Mouse (Mus musculus) thymus, adult 2 months (tissue): Measurements from ENCODE around the gene Ccnk. TPM values are rescaled to one million over a fixed set of nuclear protein-coding genes. Genes with fewer than 3 reads are reported as not detected.

Experiments
- DNase-seq: peaks from one replicate; pipeline ENCODE4 v3.0.0; 2021
- H3K27ac ChIP-seq: fragments of 200-500 bp; 2 replicates; pipeline ENCODE4 v1.5.1; 2012; ENCODE audit warnings: low read length, control low read depth; ENCODE audit not compliant: control insufficient read depth, insufficient read depth
- H3K27me3 ChIP-seq: fragments of 200-500 bp; 2 replicates; pipeline ENCODE4 v1.6.1; 2012; ENCODE audit warnings: mild to moderate bottlenecking, low read length, moderate library complexity, mixed read lengths; ENCODE audit not compliant: control insufficient read depth, insufficient read depth
- H3K36me3 ChIP-seq: fragments of 200-500 bp; 2 replicates; pipeline ENCODE4 v1.6.1; 2012; ENCODE audit warnings: mild to moderate bottlenecking, low read length, moderate library complexity; ENCODE audit not compliant: control insufficient read depth, insufficient read depth
- H3K4me1 ChIP-seq: fragments of 200-500 bp; replicated peaks from 2 replicates; pipeline ENCODE4 v1.6.1; 2012; ENCODE audit warnings: low read length; ENCODE audit not compliant: control insufficient read depth, insufficient read depth
- H3K4me3 ChIP-seq: fragments of 200-500 bp; 2 replicates; pipeline ENCODE4 v1.5.1; 2012; ENCODE audit warnings: mild to moderate bottlenecking, low read length, control low read depth, moderate library complexity; ENCODE audit not compliant: control insufficient read depth, insufficient read depth
- CTCF ChIP-seq: fragments of 200-500 bp; IDR thresholded peaks from 2 replicates; pipeline ENCODE4 v1.5.1; 2012; ENCODE audit warnings: mild to moderate bottlenecking, control low read depth, low read length, moderate library complexity, borderline replicate concordance; ENCODE audit not compliant: control insufficient read depth, poor library complexity, insufficient read depth; ENCODE audit errors: extremely low read depth
- POLR2A ChIP-seq: fragments of 200-500 bp; IDR thresholded peaks from 2 replicates; pipeline ENCODE4 v1.6.1; 2012; ENCODE audit warnings: mild to moderate bottlenecking, low read length, control low read depth, moderate library complexity; ENCODE audit not compliant: control insufficient read depth, poor library complexity, insufficient read depth; ENCODE audit errors: extremely low read depth
- WGBS: fragments of 180-500 bp; shearing (Covaris S2); methylation state at CpG from one replicate; pipeline ENCODE4 v1.1.7; 2018; 5-methylcytosine and 5-hydroxymethylcytosine counted together
- polyA plus RNA-seq: library from polyadenylated mRNA; depleted of rRNA; stranded (reverse); fragments of >200 nt; gene quantifications from 2 replicates; pipeline ENCODE4 v1.2.3, GENCODE M21; 2012

Ccnk gene
- polyA plus RNA-seq, 1 experiment: 36.2 TPM

DNA sequence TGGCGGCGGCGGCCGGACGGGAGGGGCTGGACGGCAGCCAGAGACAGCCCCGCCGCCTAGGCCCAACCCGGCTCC, 296 bp upstream of the Ccnk start, which contains the start of gene Setd3:
TSS of gene Setd3 (minus strand) at position 69 of the 75 bp plus-strand sequence.
- H3K27me3 ChIP-seq: no peaks in the 10 kb centered on the region
- H3K4me1 ChIP-seq: no peaks in the 10 kb centered on the region
- H3K27ac ChIP-seq: peak within 1 kb of the TSS; percentile 49
- H3K4me3 ChIP-seq: peak within 1 kb of the TSS; percentile 89
- 0% methylated on average over 8 of the region's 9 CpGs for WGBS
- H3K36me3 ChIP-seq: no peaks in the 10 kb centered on the region
- TF ChIP-seq POLR2A: no peak
- DNase-seq: no peak

DNA sequence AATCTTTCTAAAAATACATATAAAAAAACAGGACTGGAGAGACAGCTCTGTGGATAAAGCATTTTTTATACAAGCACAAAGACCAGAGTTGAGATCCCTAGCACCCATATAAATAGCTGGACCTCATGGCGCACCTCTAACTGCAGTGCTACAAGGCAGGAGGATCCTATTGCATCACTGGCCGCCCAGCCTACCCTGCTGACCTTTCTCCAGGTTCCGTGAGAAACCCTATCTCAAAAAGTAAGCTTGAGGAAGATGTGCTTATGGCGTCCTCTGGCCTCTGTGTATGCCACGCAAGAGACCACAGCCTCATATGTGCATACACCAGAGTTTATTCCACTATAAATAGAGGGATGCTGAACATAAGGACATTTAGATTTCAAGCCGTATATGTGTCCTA, 2.3 kb downstream of the Ccnk start:
- H3K27ac ChIP-seq: no peak overlapping the region
- TF ChIP-seq CTCF (no peak), POLR2A (no peak)
- H3K4me1 ChIP-seq: no peaks in the 10 kb centered on the region
- H3K36me3 ChIP-seq: peaks cover 6% of the 10 kb centered on the region
- no peak for DNase-seq
- WGBS: 97% methylated on average over 6 of the region's 6 CpGs
- H3K4me3 ChIP-seq: no peak overlapping the region
- H3K27me3 ChIP-seq: no peaks in the 10 kb centered on the region

DNA sequence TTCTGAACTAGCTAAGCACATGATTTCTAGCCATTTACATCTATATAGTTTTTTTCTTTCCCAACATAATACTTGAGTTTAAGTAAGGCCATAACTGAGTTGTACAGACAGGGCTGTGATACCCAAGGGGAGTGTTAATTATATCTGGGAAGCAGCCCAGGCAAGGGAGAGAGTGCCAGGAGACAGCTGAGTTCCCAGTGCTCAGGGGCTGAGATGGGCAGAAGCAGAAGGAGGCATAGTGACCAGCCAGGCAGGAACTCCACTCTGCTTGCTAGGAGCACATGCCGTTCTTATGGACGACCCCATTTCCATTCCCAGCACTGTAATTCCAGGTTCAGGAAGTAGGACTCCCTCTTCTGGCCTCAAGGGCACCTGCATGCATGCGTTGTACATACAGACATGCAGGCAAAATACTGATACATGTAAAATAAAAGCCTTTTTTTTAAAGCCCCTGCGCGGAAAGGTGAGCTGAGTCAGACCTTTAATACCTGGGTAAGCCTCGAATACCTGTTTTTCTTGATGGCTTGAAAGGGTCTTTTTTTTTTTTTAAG, 8.2 kb downstream of the Ccnk start:
- no peaks in the 10 kb centered on the region for H3K4me1 ChIP-seq
- H3K4me3 ChIP-seq: no peak overlapping the region
- H3K27ac ChIP-seq: no peak overlapping the region
- H3K36me3 ChIP-seq: peaks cover 55% of the 10 kb centered on the region
- H3K27me3 ChIP-seq: no peaks in the 10 kb centered on the region
- WGBS: 97% methylated on average over 6 of the region's 6 CpGs
- TF ChIP-seq CTCF: no peak
- TF ChIP-seq POLR2A: no peak
- no peak for DNase-seq

DNA sequence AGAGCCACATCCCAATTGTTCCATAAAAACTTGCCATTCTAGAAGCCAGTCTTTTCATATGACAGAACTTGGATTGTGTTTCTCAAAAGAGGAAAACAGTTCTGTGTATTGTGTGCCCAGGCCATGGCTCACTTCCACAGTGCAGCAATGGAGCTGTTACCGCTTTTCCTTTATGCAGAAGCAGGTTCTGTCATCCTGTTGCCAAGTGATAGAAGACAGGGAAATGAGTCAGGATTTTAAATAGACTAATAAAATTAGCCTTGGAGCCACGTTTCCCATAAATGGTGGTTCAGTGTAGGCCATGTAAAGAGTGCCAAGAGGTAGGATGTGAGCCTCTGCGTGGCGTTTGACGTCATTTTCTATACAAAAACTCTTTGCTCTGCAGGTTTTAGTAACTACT, 14.5 kb downstream of the Ccnk start:
- H3K27me3 ChIP-seq: no peaks in the 10 kb centered on the region
- H3K36me3 ChIP-seq: peaks cover 79% of the 10 kb centered on the region
- no peak for DNase-seq
- H3K4me3 ChIP-seq: no peak overlapping the region
- no peak overlapping the region for H3K27ac ChIP-seq
- WGBS: over 99% methylated on average over 5 of the region's 5 CpGs
- TF ChIP-seq POLR2A (no peak), CTCF (no peak)
- no peaks in the 10 kb centered on the region for H3K4me1 ChIP-seq

DNA sequence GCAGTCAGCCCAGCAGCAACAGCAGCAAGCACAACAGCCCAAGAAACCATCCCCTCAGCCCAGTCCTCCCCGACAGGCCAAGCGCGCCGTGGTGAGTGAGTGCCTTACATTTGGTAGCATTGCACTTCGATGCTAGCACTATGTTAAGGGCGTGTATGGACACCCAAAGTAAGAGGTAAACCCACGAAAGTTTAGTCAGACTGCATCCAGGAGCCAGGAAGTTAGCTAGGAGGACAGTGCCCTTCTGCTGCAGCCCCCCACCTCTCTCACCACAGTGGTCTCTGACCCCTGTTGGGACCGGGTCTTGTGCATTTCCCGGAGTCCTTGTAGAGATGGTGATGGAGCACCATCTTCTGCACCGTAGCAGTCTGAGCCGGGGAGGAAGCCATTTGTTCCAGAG, 16.4 kb downstream of the Ccnk start:
- H3K4me3 ChIP-seq: no peak overlapping the region
- 97% methylated on average over 11 of the region's 11 CpGs for WGBS
- no peak for TF ChIP-seq CTCF
- no peak for TF ChIP-seq POLR2A
- H3K4me1 ChIP-seq: no peaks in the 10 kb centered on the region
- no peaks in the 10 kb centered on the region for H3K27me3 ChIP-seq
- H3K27ac ChIP-seq: no peak overlapping the region
- peaks cover 80% of the 10 kb centered on the region for H3K36me3 ChIP-seq
- no peak for DNase-seq

DNA sequence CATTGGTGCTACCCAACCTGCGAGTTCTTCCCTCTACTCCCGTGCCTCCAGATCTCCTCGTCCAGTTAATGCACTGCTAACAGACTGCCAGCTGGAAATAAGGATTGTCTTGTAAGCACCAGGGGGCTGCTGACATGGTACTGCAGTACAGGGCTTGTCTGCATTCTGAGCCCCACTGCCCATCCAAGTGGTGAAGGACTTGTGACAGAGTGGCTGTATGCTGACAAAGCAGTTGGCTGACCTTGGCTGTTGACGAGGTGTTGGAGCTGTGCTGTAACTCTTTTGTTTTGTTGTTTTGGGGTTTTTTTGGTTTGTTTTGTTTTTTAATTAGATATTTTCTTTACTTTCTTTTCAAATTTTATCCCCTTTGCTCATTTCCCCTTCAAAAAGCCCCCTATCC, 19.1 kb downstream of the Ccnk start:
- no peak for DNase-seq
- 96% methylated on average over 4 of the region's 4 CpGs for WGBS
- H3K4me3 ChIP-seq: no peak overlapping the region
- peaks cover 64% of the 10 kb centered on the region for H3K36me3 ChIP-seq
- no peak overlapping the region for H3K27ac ChIP-seq
- H3K27me3 ChIP-seq: no peaks in the 10 kb centered on the region
- TF ChIP-seq CTCF (no peak), POLR2A (no peak)
- H3K4me1 ChIP-seq: no peaks in the 10 kb centered on the region

GRCm38 (mm10) chr12:108200094-108200493, 20.7 kb downstream of the Ccnk start:
- no peaks in the 10 kb centered on the region for H3K4me1 ChIP-seq

More at GRCm38 (mm10) chr12:108200094-108200493, 20.7 kb downstream of the Ccnk start:
- TF ChIP-seq POLR2A (no peak), CTCF (no peak)
- Histone ChIP-seq H3K27me3 (no peaks in the 10 kb centered on the region), H3K27ac (no peak overlapping the region), H3K4me3 (no peak overlapping the region), H3K36me3 (peaks cover 53% of the 10 kb centered on the region)
- WGBS: 97% methylated on average over 1 of the region's 1 CpGs
- no peak for DNase-seq
